Mouse (Mus musculus): ENCODE data around the gene 1110051M20Rik. TPM values are rescaled to one million over a fixed set of nuclear protein-coding genes. Genes with fewer than 3 reads are reported as not detected.
"Not testable (repeated sequence)": the region's sequence is repeated elsewhere in the genome, so short reads cannot be mapped to it uniquely, and the experiment has no call there.

1110051M20Rik gene
- polyA plus RNA-seq (2012; ENCODE audit: insufficient read depth, low replicate concordance), result 1.5 and 2.6 TPM in 2 replicates

GRCm38 (mm10) chr2:91444286-91444892 is at the start of gene 1110051M20Rik:
TSS of gene 1110051M20Rik (minus strand) at chr2:91444704.
- TF ChIP-seq GATA1 (IDR thresholded peaks at IDR 0.05; ENCODE audit: borderline replicate concordance, low read length) (no peak), FLI1 (IDR thresholded peaks at IDR 0.05; ENCODE audit: low read length) (no peak)
- Histone ChIP-seq H3K27me3 (replicated peaks) (peaks cover 14% of the 10 kb centered on the region), H3K4me1 (peaks cover 9% of the 10 kb centered on the region), H3K36me3 (replicated peaks; ENCODE audit: low read length) (no peaks in the 10 kb centered on the region), H3K4me3 (replicated peaks) (peak within 1 kb of the TSS; percentile 91), H3K9me3 (peaks cover 3% of the 10 kb centered on the region; the same call in 1 of the 2 replicates)

DNA sequence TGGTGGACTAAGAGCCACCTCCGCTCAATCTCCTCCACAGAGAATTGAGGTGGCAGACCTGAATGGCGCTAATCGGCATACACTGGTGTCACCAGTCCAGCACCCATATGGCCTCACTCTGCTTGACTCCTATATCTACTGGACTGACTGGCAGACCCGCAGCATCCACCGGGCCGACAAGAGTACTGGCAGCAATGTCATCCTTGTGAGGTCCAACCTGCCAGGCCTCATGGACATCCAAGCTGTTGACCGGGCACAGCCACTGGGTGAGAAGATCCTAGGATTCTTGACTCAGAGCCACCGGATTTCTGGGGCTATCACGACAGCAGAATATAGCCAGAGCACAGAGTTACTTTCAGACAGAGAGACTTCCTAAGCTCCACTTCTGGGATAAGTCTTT is 49.5 kb upstream of the 1110051M20Rik start:
- no peak for TF ChIP-seq GATA1 (IDR thresholded peaks at IDR 0.05; ENCODE audit: borderline replicate concordance, low read length)
- no peak for TF ChIP-seq FLI1 (IDR thresholded peaks at IDR 0.05; ENCODE audit: low read length)
- no peaks in the 10 kb centered on the region for H3K36me3 ChIP-seq (replicated peaks; ENCODE audit: low read length)
- no peak overlapping the region for H3K4me3 ChIP-seq (replicated peaks)
- peaks cover 23% of the 10 kb centered on the region for H3K4me1 ChIP-seq
- H3K9me3 ChIP-seq, result 0 out of 2 replicates have a peak, but pooled peaks cover 2% of the 10 kb centered on the region
- peaks cover 18% of the 10 kb centered on the region for H3K27me3 ChIP-seq (replicated peaks)

GRCm38 (mm10) chr2:91492071-91492635 is 47.6 kb upstream of the 1110051M20Rik start:
- Histone ChIP-seq H3K27me3 (replicated peaks) (peaks cover 22% of the 10 kb centered on the region), H3K4me3 (replicated peaks) (no peak overlapping the region), H3K4me1 (peaks cover 8% of the 10 kb centered on the region; the same call in 1 of the 2 replicates), H3K9me3 (no peaks in the 10 kb centered on the region), H3K36me3 (replicated peaks; ENCODE audit: low read length) (no peaks in the 10 kb centered on the region)
- TF ChIP-seq GATA1 (IDR thresholded peaks at IDR 0.05; ENCODE audit: borderline replicate concordance, low read length) (no peak), FLI1 (IDR thresholded peaks at IDR 0.05; ENCODE audit: low read length) (no peak)

- Histone ChIP-seq H3K4me1 (peaks cover 23% of the 10 kb centered on the region), H3K27me3 (replicated peaks) (peaks cover 23% of the 10 kb centered on the region)
- not testable (repeated sequence) for H3K4me3 ChIP-seq (replicated peaks); H3K36me3 ChIP-seq (replicated peaks; ENCODE audit: low read length); H3K9me3 ChIP-seq
These were observed 42.8 kb upstream of the 1110051M20Rik start for GRCm38 (mm10) chr2:91487295-91487694.

- peaks cover 20% of the 10 kb centered on the region for H3K4me1 ChIP-seq
- H3K4me3 ChIP-seq (replicated peaks), result no peak overlapping the region
- peaks cover 18% of the 10 kb centered on the region for H3K27me3 ChIP-seq (replicated peaks)
- no peaks in the 10 kb centered on the region for H3K9me3 ChIP-seq
- TF ChIP-seq GATA1 (IDR thresholded peaks at IDR 0.05; ENCODE audit: borderline replicate concordance, low read length) (no peak), FLI1 (IDR thresholded peaks at IDR 0.05; ENCODE audit: low read length) (no peak)
- no peaks in the 10 kb centered on the region for H3K36me3 ChIP-seq (replicated peaks; ENCODE audit: low read length)
These were observed 40.8 kb upstream of the 1110051M20Rik start for GRCm38 (mm10) chr2:91485256-91485655.

GRCm38 (mm10) chr2:91484698-91485097 is 40.2 kb upstream of the 1110051M20Rik start:
- TF ChIP-seq GATA1 (IDR thresholded peaks at IDR 0.05; ENCODE audit: borderline replicate concordance, low read length), result no peak
- TF ChIP-seq FLI1 (IDR thresholded peaks at IDR 0.05; ENCODE audit: low read length), result no peak
- H3K36me3 ChIP-seq (replicated peaks; ENCODE audit: low read length), result no peaks in the 10 kb centered on the region
- peaks cover 21% of the 10 kb centered on the region for H3K4me1 ChIP-seq
- no peak overlapping the region for H3K4me3 ChIP-seq (replicated peaks)
- H3K9me3 ChIP-seq, result no peaks in the 10 kb centered on the region
- H3K27me3 ChIP-seq (replicated peaks), result peaks cover 16% of the 10 kb centered on the region

DNA sequence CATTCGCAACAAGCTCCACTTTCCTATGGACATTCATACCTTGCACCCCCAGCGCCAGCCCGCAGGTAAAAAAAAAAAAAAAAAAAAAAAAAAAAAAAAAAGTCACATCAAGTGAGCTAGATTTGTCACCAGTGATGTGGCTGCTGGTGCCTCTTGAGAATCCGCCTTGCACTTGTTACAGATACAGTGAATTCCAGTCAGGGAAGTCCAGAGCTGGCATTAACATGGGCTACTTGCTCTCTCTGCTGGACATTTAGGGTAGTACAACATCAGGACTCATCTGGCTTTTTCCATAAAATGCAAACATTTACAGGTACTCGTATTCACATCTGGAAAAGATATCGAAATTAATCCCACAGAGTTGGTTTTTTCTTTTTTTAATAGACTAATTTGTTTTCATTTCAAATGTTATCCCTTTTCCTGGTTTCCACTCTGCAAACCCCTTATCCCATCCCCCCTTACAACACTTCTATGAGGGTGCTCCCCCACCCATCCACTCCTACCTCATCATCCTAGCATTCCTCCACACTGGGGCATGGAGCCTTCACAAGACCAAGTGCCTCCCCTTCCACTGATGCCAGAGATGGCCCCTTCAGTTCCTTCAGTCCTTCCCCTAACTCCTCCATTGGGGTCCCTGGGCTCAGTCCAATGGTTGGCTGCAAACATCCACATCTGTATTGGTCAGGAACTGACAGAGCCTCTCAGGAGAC is 36.5 kb upstream of the 1110051M20Rik start:
- Histone ChIP-seq H3K4me1 (peaks cover 32% of the 10 kb centered on the region), H3K9me3 (no peaks in the 10 kb centered on the region), H3K36me3 (replicated peaks; ENCODE audit: low read length) (no peaks in the 10 kb centered on the region), H3K27me3 (replicated peaks) (peaks cover 36% of the 10 kb centered on the region), H3K4me3 (replicated peaks) (no peak overlapping the region)
- TF ChIP-seq FLI1 (IDR thresholded peaks at IDR 0.05; ENCODE audit: low read length), result no peak
- TF ChIP-seq GATA1 (IDR thresholded peaks at IDR 0.05; ENCODE audit: borderline replicate concordance, low read length), result no peak

- H3K4me3 ChIP-seq (replicated peaks), result no peak overlapping the region
- H3K4me1 ChIP-seq, result peaks cover 31% of the 10 kb centered on the region
- H3K9me3 ChIP-seq, result no peaks in the 10 kb centered on the region
- TF ChIP-seq FLI1 (IDR thresholded peaks at IDR 0.05; ENCODE audit: low read length) (no peak), GATA1 (IDR thresholded peaks at IDR 0.05; ENCODE audit: borderline replicate concordance, low read length) (no peak)
- H3K27me3 ChIP-seq (replicated peaks), result peaks cover 39% of the 10 kb centered on the region
- H3K36me3 ChIP-seq (replicated peaks; ENCODE audit: low read length), result no peaks in the 10 kb centered on the region
These were observed 35.9 kb upstream of the 1110051M20Rik start for GRCm38 (mm10) chr2:91480399-91480801.

DNA sequence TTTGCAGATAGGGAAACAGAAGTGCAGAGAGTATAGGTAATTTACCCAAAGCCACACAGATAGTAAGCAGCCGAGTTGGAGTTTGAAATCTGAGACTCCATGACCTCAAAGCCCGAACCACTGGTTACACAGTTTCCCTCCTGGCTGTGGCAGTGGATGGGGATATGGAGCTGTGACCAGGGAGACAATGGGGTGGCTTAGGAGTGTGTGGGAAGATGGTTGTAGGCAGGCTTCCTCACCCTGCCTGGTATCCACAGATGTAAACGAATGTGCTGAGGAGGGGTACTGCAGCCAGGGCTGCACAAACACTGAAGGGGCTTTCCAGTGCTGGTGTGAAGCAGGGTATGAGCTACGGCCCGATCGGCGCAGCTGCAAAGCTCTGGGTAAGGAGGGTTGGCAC is 32.3 kb upstream of the 1110051M20Rik start:
- Histone ChIP-seq H3K36me3 (replicated peaks; ENCODE audit: low read length) (no peaks in the 10 kb centered on the region), H3K4me1 (peaks cover 19% of the 10 kb centered on the region), H3K9me3 (no peaks in the 10 kb centered on the region), H3K27me3 (replicated peaks) (peaks cover 70% of the 10 kb centered on the region), H3K4me3 (replicated peaks) (no peak overlapping the region)
- TF ChIP-seq GATA1 (IDR thresholded peaks at IDR 0.05; ENCODE audit: borderline replicate concordance, low read length), result no peak
- TF ChIP-seq FLI1 (IDR thresholded peaks at IDR 0.05; ENCODE audit: low read length), result no peak

DNA sequence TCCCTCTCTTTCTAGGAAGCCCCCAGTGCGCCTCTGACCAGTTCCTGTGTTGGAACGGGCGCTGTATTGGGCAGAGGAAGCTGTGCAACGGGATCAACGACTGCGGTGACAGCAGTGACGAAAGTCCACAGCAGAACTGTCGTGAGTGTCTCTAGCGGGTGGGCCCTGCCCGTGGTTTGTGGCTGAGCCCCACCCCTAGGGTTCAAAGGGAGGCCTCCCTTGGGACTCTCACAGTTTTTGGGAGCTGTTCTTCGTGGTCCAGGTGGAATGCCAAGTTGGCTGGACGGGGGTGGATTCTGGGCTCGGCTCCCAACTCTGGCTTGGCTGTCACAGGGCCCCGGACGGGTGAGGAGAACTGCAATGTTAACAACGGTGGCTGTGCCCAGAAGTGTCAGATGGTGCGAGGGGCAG is 31.8 kb upstream of the 1110051M20Rik start:
- Histone ChIP-seq H3K27me3 (replicated peaks) (peaks cover 70% of the 10 kb centered on the region), H3K4me3 (replicated peaks) (peak overlapping the region; percentile 72), H3K9me3 (no peaks in the 10 kb centered on the region), H3K4me1 (peaks cover 19% of the 10 kb centered on the region), H3K36me3 (replicated peaks; ENCODE audit: low read length) (no peaks in the 10 kb centered on the region)
- TF ChIP-seq FLI1 (IDR thresholded peaks at IDR 0.05; ENCODE audit: low read length) (no peak), GATA1 (IDR thresholded peaks at IDR 0.05; ENCODE audit: borderline replicate concordance, low read length) (no peak)

Data from megakaryocyte, embryonic 14.5 days (primary cell).